Mouse (Mus musculus): Measurements from ENCODE around the gene Paqr3. TPM values are rescaled to one million over a fixed set of nuclear protein-coding genes. Genes with fewer than 3 reads are reported as not detected.

Gene Paqr3
- total and polyA plus RNA-seq, 2 experiments from 2014 or later = 10.6 to 32.3 TPM

GRCm38 (mm10) chr5:97076167-97076566 lies 35.2 kb downstream of the Paqr3 start:
- no peak for TF ChIP-seq CTCF (IDR thresholded peaks at IDR 0.05; ENCODE audit: low read depth)
- Histone ChIP-seq H3K4me2 (ENCODE audit: low read depth) (no peak overlapping the region), H3K4me3 (ENCODE audit: low read depth, low read length) (no peak overlapping the region), H3K9ac (no peak overlapping the region), H3K27ac (ENCODE audit: low read depth, low read length) (no peak overlapping the region), H3K4me1 (ENCODE audit: insufficient read depth) (no peaks in the 10 kb centered on the region), H3K9me3 (ENCODE audit: low read length) (no peaks in the 10 kb centered on the region), H3K27me3 (ENCODE audit: insufficient read depth, low read length) (no peaks in the 10 kb centered on the region), H3K36me3 (ENCODE audit: insufficient read depth) (no peaks in the 10 kb centered on the region)
- WGBS = 94% methylated on average over 5 of the region's 5 CpGs
- ATAC-seq (no peak), DNase-seq (no peak)

- DNase-seq = no peak
- no peak overlapping the region for H3K27ac ChIP-seq (ENCODE audit: low read depth, low read length)
- no peak overlapping the region for H3K4me2 ChIP-seq (ENCODE audit: low read depth)
- 93% methylated on average over 11 of the region's 11 CpGs for WGBS
- H3K9ac ChIP-seq = no peak overlapping the region
- 0 out of 2 replicates have a peak, but pooled peaks cover 1% of the 10 kb centered on the region for H3K36me3 ChIP-seq (ENCODE audit: insufficient read depth)
- no peak for TF ChIP-seq CTCF (IDR thresholded peaks at IDR 0.05; ENCODE audit: low read depth)
- no peak for ATAC-seq
- H3K9me3 ChIP-seq (ENCODE audit: low read length) = no peaks in the 10 kb centered on the region
- H3K4me1 ChIP-seq (ENCODE audit: insufficient read depth) = no peaks in the 10 kb centered on the region
- H3K27me3 ChIP-seq (ENCODE audit: insufficient read depth, low read length) = no peaks in the 10 kb centered on the region
- H3K4me3 ChIP-seq (ENCODE audit: low read depth, low read length) = no peak overlapping the region
These were observed 35.8 kb downstream of the Paqr3 start for GRCm38 (mm10) chr5:97075476-97076151.

- ATAC-seq (no peak), DNase-seq (no peak)
- TF ChIP-seq CTCF (IDR thresholded peaks at IDR 0.05; ENCODE audit: low read depth) = no peak
- 86% methylated on average over 4 of the region's 4 CpGs for WGBS
- Histone ChIP-seq H3K4me2 (ENCODE audit: low read depth) (no peak overlapping the region), H3K9ac (no peak overlapping the region), H3K4me1 (ENCODE audit: insufficient read depth) (no peaks in the 10 kb centered on the region), H3K27me3 (ENCODE audit: insufficient read depth, low read length) (no peaks in the 10 kb centered on the region), H3K9me3 (ENCODE audit: low read length) (no peaks in the 10 kb centered on the region), H3K36me3 (ENCODE audit: insufficient read depth) (peaks cover 23% of the 10 kb centered on the region), H3K27ac (ENCODE audit: low read depth, low read length) (no peak overlapping the region), H3K4me3 (ENCODE audit: low read depth, low read length) (no peak overlapping the region)
These were observed 45.6 kb downstream of the Paqr3 start for GRCm38 (mm10) chr5:97065746-97066145.

GRCm38 (mm10) chr5:97062041-97062440 lies 49.4 kb downstream of the Paqr3 start:
- Histone ChIP-seq H3K9ac (no peak overlapping the region), H3K4me1 (ENCODE audit: insufficient read depth) (no peaks in the 10 kb centered on the region), H3K9me3 (ENCODE audit: low read length) (no peaks in the 10 kb centered on the region), H3K4me3 (ENCODE audit: low read depth, low read length) (no peak overlapping the region), H3K4me2 (ENCODE audit: low read depth) (no peak overlapping the region), H3K27me3 (ENCODE audit: insufficient read depth, low read length) (no peaks in the 10 kb centered on the region), H3K36me3 (ENCODE audit: insufficient read depth) (peaks cover 21% of the 10 kb centered on the region), H3K27ac (ENCODE audit: low read depth, low read length) (no peak overlapping the region)
- ATAC-seq (no peak), DNase-seq (no peak)
- WGBS = 77% methylated on average over 1 of the region's 1 CpGs
- TF ChIP-seq CTCF (IDR thresholded peaks at IDR 0.05; ENCODE audit: low read depth) = no peak

- Histone ChIP-seq H3K4me3 (ENCODE audit: low read depth, low read length) (no peak overlapping the region), H3K36me3 (ENCODE audit: insufficient read depth) (peaks cover 18% of the 10 kb centered on the region), H3K9ac (no peak overlapping the region), H3K4me2 (ENCODE audit: low read depth) (no peak overlapping the region), H3K27ac (ENCODE audit: low read depth, low read length) (no peak overlapping the region), H3K27me3 (ENCODE audit: insufficient read depth, low read length) (no peaks in the 10 kb centered on the region), H3K9me3 (ENCODE audit: low read length) (no peaks in the 10 kb centered on the region), H3K4me1 (ENCODE audit: insufficient read depth) (no peaks in the 10 kb centered on the region)
- no peak for TF ChIP-seq CTCF (IDR thresholded peaks at IDR 0.05; ENCODE audit: low read depth)
- WGBS = 55% methylated on average over 3 of the region's 3 CpGs
- DNase-seq = no peak
- ATAC-seq = no peak
These were observed 50.5 kb downstream of the Paqr3 start for GRCm38 (mm10) chr5:97060864-97061263.

- Histone ChIP-seq H3K9ac (no peak overlapping the region), H3K27me3 (ENCODE audit: insufficient read depth, low read length) (no peaks in the 10 kb centered on the region), H3K36me3 (ENCODE audit: insufficient read depth) (peaks cover 6% of the 10 kb centered on the region), H3K9me3 (ENCODE audit: low read length) (no peaks in the 10 kb centered on the region), H3K27ac (ENCODE audit: low read depth, low read length) (no peak overlapping the region), H3K4me1 (ENCODE audit: insufficient read depth) (no peaks in the 10 kb centered on the region), H3K4me2 (ENCODE audit: low read depth) (no peak overlapping the region), H3K4me3 (ENCODE audit: low read depth, low read length) (no peak overlapping the region)
- TF ChIP-seq CTCF (IDR thresholded peaks at IDR 0.05; ENCODE audit: low read depth) = no peak
- ATAC-seq (no peak), DNase-seq (no peak)
- 90% methylated on average over 12 of the region's 12 CpGs for WGBS
These were observed 54.5 kb downstream of the Paqr3 start for GRCm38 (mm10) chr5:97056791-97057450.

- no peak for DNase-seq
- TF ChIP-seq CTCF (IDR thresholded peaks at IDR 0.05; ENCODE audit: low read depth) = no peak
- no peaks in the 10 kb centered on the region for H3K9me3 ChIP-seq (ENCODE audit: low read length)
These were observed 55.0 kb downstream of the Paqr3 start for GRCm38 (mm10) chr5:97056359-97056758.

More at GRCm38 (mm10) chr5:97056359-97056758, 55.0 kb downstream of the Paqr3 start:
- H3K4me3 ChIP-seq (ENCODE audit: low read depth, low read length) = no peak overlapping the region
- no peak overlapping the region for H3K4me2 ChIP-seq (ENCODE audit: low read depth)
- WGBS = 77% methylated on average over 3 of the region's 3 CpGs
- no peak overlapping the region for H3K9ac ChIP-seq
- H3K4me1 ChIP-seq (ENCODE audit: insufficient read depth) = no peaks in the 10 kb centered on the region
- ATAC-seq = no peak
- H3K36me3 ChIP-seq (ENCODE audit: insufficient read depth) = peaks cover 5% of the 10 kb centered on the region
- H3K27me3 ChIP-seq (ENCODE audit: insufficient read depth, low read length) = no peaks in the 10 kb centered on the region
- no peak overlapping the region for H3K27ac ChIP-seq (ENCODE audit: low read depth, low read length)

Measured in forebrain, postnatal 0 days (tissue).